Mouse (Mus musculus): Measurements from ENCODE around the gene Ikzf2.

Gene Ikzf2

GRCm38 (mm10) chr1:69591889-69592288 is 95.2 kb downstream of the Ikzf2 start:
- DNase-seq (ENCODE audit: low spot score in 2 of 2): no peak

GRCm38 (mm10) chr1:69591328-69591801 is 95.7 kb downstream of the Ikzf2 start:
- peak in 1 of 2 experiments; percentile 10 for DNase-seq (ENCODE audit: low spot score in 2 of 2)

GRCm38 (mm10) chr1:69585546-69585945 is 101.5 kb downstream of the Ikzf2 start:
- DNase-seq (ENCODE audit: low spot score in 2 of 2): no peak

- DNase-seq (ENCODE audit: low spot score in 2 of 2): no peak
Measured at GRCm38 (mm10) chr1:69583932-69584659, 102.9 kb downstream of the Ikzf2 start.

GRCm38 (mm10) chr1:69578917-69579316 is 108.1 kb downstream of the Ikzf2 start:
- DNase-seq (ENCODE audit: low spot score in 2 of 2): no peak

- DNase-seq (ENCODE audit: low spot score in 2 of 2): no peak
Measured at GRCm38 (mm10) chr1:69559443-69560090, 127.5 kb downstream of the Ikzf2 start.

- DNase-seq (ENCODE audit: low spot score in 2 of 2): no peak
Measured at GRCm38 (mm10) chr1:69555636-69556151, 131.4 kb downstream of the Ikzf2 start.

GRCm38 (mm10) chr1:69549987-69550386 is 137.1 kb downstream of the Ikzf2 start:
- DNase-seq (ENCODE audit: low spot score in 2 of 2): no peak

GRCm38 (mm10) chr1:69545885-69546253 is 141.2 kb downstream of the Ikzf2 start:
- DNase-seq (ENCODE audit: low spot score in 2 of 2): no peak

GRCm38 (mm10) chr1:69545217-69545884 is 141.7 kb downstream of the Ikzf2 start:
- no peak for DNase-seq (ENCODE audit: low spot score in 2 of 2)

GRCm38 (mm10) chr1:69543774-69544597 is 143.1 kb downstream of the Ikzf2 start:
- DNase-seq (ENCODE audit: low spot score in 2 of 2): no peak

- no peak for DNase-seq (ENCODE audit: low spot score in 2 of 2)
Measured at GRCm38 (mm10) chr1:69542546-69542945, 144.5 kb downstream of the Ikzf2 start.

GRCm38 (mm10) chr1:69538663-69539062 is 148.4 kb downstream of the Ikzf2 start:
- DNase-seq (ENCODE audit: low spot score in 2 of 2): no peak

- no peak for DNase-seq (ENCODE audit: low spot score in 2 of 2)
Measured at GRCm38 (mm10) chr1:69537619-69538018, 149.4 kb downstream of the Ikzf2 start.

GRCm38 (mm10) chr1:69535507-69535906 is 151.5 kb downstream of the Ikzf2 start:
- DNase-seq (ENCODE audit: low spot score in 2 of 2): no peak

- no peak for DNase-seq (ENCODE audit: low spot score in 2 of 2)
Measured at GRCm38 (mm10) chr1:69533048-69533447, 154.0 kb downstream of the Ikzf2 start.

- DNase-seq (ENCODE audit: low spot score in 2 of 2): no peak
Measured at GRCm38 (mm10) chr1:69528696-69529095, 158.3 kb downstream of the Ikzf2 start.

GRCm38 (mm10) chr1:69521656-69522055 is 165.4 kb downstream of the Ikzf2 start:
- DNase-seq (ENCODE audit: low spot score in 2 of 2): no peak

- no peak for DNase-seq (ENCODE audit: low spot score in 2 of 2)
Measured at GRCm38 (mm10) chr1:69519356-69519755, 167.7 kb downstream of the Ikzf2 start.

- no peak for DNase-seq (ENCODE audit: low spot score in 2 of 2)
Measured at GRCm38 (mm10) chr1:69518012-69518411, 169.0 kb downstream of the Ikzf2 start.

GRCm38 (mm10) chr1:69516144-69516543 is 170.9 kb downstream of the Ikzf2 start:
- DNase-seq (ENCODE audit: low spot score in 2 of 2): no peak

Measured in left cerebral cortex, adult 9 months (tissue).